Mouse (Mus musculus): ENCODE data around the gene Txnrd3.

Txnrd3 gene

GRCm38 (mm10) chr6:89643798-89644270, at the start of gene Txnrd3:
Gene Txnrd3 (plus strand): TSS chr6:89643988.
- DNase-seq (ENCODE audit: low spot score in 2 of 2): peak; percentile 67 to 81

- DNase-seq (ENCODE audit: low spot score in 2 of 2): peak; percentile 92 to 95
Measured at GRCm38 (mm10) chr6:89595018-89595776, 48.6 kb upstream of the Txnrd3 start, which contains the start of gene Chchd6. Gene Chchd6 (minus strand): TSS chr6:89595652.

GRCm38 (mm10) chr6:89595777-89596146, 48.0 kb upstream of the Txnrd3 start:
- DNase-seq (ENCODE audit: low spot score in 2 of 2): no peak

GRCm38 (mm10) chr6:89596510-89596909, 47.3 kb upstream of the Txnrd3 start:
- no peak for DNase-seq (ENCODE audit: low spot score in 2 of 2)

- no peak for DNase-seq (ENCODE audit: low spot score in 2 of 2)
Measured at GRCm38 (mm10) chr6:89606096-89606495, 37.7 kb upstream of the Txnrd3 start.

GRCm38 (mm10) chr6:89607999-89608398, 35.8 kb upstream of the Txnrd3 start:
- no peak for DNase-seq (ENCODE audit: low spot score in 2 of 2)

GRCm38 (mm10) chr6:89613336-89614106, 30.3 kb upstream of the Txnrd3 start:
- peak in 1 of 2 experiments; percentile 41 for DNase-seq (ENCODE audit: low spot score in 2 of 2)

GRCm38 (mm10) chr6:89614107-89614471, 29.7 kb upstream of the Txnrd3 start:
- DNase-seq (ENCODE audit: low spot score in 2 of 2): no peak

- no peak for DNase-seq (ENCODE audit: low spot score in 2 of 2)
Measured at GRCm38 (mm10) chr6:89614596-89615372, 29.0 kb upstream of the Txnrd3 start.

- no peak for DNase-seq (ENCODE audit: low spot score in 2 of 2)
Measured at GRCm38 (mm10) chr6:89615373-89615755, 28.4 kb upstream of the Txnrd3 start.

GRCm38 (mm10) chr6:89622647-89623046, 21.1 kb upstream of the Txnrd3 start:
- DNase-seq (ENCODE audit: low spot score in 2 of 2): no peak

GRCm38 (mm10) chr6:89628045-89628785, 15.6 kb upstream of the Txnrd3 start:
- no peak for DNase-seq (ENCODE audit: low spot score in 2 of 2)

- DNase-seq (ENCODE audit: low spot score in 2 of 2): peak; percentile 76 to 81
Measured at GRCm38 (mm10) chr6:89631809-89632562, 11.8 kb upstream of the Txnrd3 start.

- no peak for DNase-seq (ENCODE audit: low spot score in 2 of 2)
Measured at GRCm38 (mm10) chr6:89633115-89633514, 10.7 kb upstream of the Txnrd3 start.

GRCm38 (mm10) chr6:89634400-89634799, 9.4 kb upstream of the Txnrd3 start:
- no peak for DNase-seq (ENCODE audit: low spot score in 2 of 2)

GRCm38 (mm10) chr6:89637977-89638376, 5.8 kb upstream of the Txnrd3 start:
- DNase-seq (ENCODE audit: low spot score in 2 of 2): no peak

- DNase-seq (ENCODE audit: low spot score in 2 of 2): peak in 1 of 2 experiments; percentile 33
Measured at GRCm38 (mm10) chr6:89639025-89639424, 4.8 kb upstream of the Txnrd3 start.

- peak; percentile 74 to 75 for DNase-seq (ENCODE audit: low spot score in 2 of 2)
Measured at GRCm38 (mm10) chr6:89644271-89645075, 685 bp downstream of the Txnrd3 start.

GRCm38 (mm10) chr6:89649897-89650296, 6.1 kb downstream of the Txnrd3 start:
- no peak for DNase-seq (ENCODE audit: low spot score in 2 of 2)

GRCm38 (mm10) chr6:89651770-89652169, 8.0 kb downstream of the Txnrd3 start:
- no peak for DNase-seq (ENCODE audit: low spot score in 2 of 2)
